Mouse (Mus musculus) midbrain, embryonic 12.5 days (tissue): ENCODE results near the gene St5. TPM values are rescaled to one million over a fixed set of nuclear protein-coding genes. Genes with fewer than 3 reads are reported as not detected.

Experiments used
- ATAC-seq: fragments of 200-750 bp; cut with Nextera tagmentation; 2 replicates; pipeline ENCODE4 v1.8.0; 2017; ENCODE audit warnings: low read depth, moderate TSS enrichment, moderate library complexity; ENCODE audit not compliant: low FRiP score
- H3K27ac ChIP-seq: fragments of 300-500 bp; sonication (generic); replicated peaks from 2 replicates; pipeline ENCODE4 v1.5.1; 2016; ENCODE audit warnings: mild to moderate bottlenecking
- H3K27me3 ChIP-seq: fragments of 300-500 bp; sonication (generic); 2 replicates; pipeline ENCODE4 v1.6.1; 2016; ENCODE audit warnings: mild to moderate bottlenecking
- H3K36me3 ChIP-seq: fragments of 300-500 bp; sonication (generic); 2 replicates; pipeline ENCODE4 v1.6.1; 2016
- H3K4me1 ChIP-seq: fragments of 300-500 bp; sonication (generic); 2 replicates; pipeline ENCODE4 v1.6.1; 2016
- H3K4me2 ChIP-seq: fragments of 300-500 bp; sonication (generic); replicated peaks from 2 replicates; pipeline ENCODE4 v1.6.1; 2016; ENCODE audit warnings: mild to moderate bottlenecking, moderate library complexity
- H3K4me3 ChIP-seq: fragments of 300-500 bp; sonication (generic); 2 replicates; pipeline ENCODE4 v1.5.1; 2016; ENCODE audit warnings: mild to moderate bottlenecking
- H3K9ac ChIP-seq: fragments of 300-500 bp; sonication (generic); replicated peaks from 2 replicates; pipeline ENCODE4 v1.6.1; 2016; ENCODE audit warnings: mild to moderate bottlenecking, moderate library complexity
- H3K9me3 ChIP-seq: fragments of 300-500 bp; sonication (generic); 2 replicates; pipeline ENCODE4 v1.6.1; 2016; ENCODE audit warnings: mild to moderate bottlenecking
- WGBS: fragments of 180-500 bp; shearing (Covaris S2); methylation state at CpG from one replicate; pipeline ENCODE4 v1.1.7; 2016; 5-methylcytosine and 5-hydroxymethylcytosine counted together
- polyA plus RNA-seq: library from polyadenylated mRNA; unstranded; fragments of >200 nt; fragmentation: Nextera tagmentation; extraction: Ambion mirVana; gene quantifications from 2 replicates; pipeline ENCODE4 v1.2.1, GENCODE M21; 2016

St5 gene
- 38.1 and 40.2 TPM in 2 replicates for polyA plus RNA-seq

GRCm38 (mm10) chr7:109703190-109704015, at the start of gene St5, which contains the start of gene Akip1:
Gene St5 (minus strand): TSS chr7:109703605.
Gene Akip1 (plus strand): TSS chr7:109703690.
- Histone ChIP-seq H3K27ac (peak within 1 kb of the TSS; percentile 44), H3K4me2 (peak within 1 kb of the TSS; percentile 64)
- 1% methylated on average over 61 of the region's 61 CpGs for WGBS

DNA sequence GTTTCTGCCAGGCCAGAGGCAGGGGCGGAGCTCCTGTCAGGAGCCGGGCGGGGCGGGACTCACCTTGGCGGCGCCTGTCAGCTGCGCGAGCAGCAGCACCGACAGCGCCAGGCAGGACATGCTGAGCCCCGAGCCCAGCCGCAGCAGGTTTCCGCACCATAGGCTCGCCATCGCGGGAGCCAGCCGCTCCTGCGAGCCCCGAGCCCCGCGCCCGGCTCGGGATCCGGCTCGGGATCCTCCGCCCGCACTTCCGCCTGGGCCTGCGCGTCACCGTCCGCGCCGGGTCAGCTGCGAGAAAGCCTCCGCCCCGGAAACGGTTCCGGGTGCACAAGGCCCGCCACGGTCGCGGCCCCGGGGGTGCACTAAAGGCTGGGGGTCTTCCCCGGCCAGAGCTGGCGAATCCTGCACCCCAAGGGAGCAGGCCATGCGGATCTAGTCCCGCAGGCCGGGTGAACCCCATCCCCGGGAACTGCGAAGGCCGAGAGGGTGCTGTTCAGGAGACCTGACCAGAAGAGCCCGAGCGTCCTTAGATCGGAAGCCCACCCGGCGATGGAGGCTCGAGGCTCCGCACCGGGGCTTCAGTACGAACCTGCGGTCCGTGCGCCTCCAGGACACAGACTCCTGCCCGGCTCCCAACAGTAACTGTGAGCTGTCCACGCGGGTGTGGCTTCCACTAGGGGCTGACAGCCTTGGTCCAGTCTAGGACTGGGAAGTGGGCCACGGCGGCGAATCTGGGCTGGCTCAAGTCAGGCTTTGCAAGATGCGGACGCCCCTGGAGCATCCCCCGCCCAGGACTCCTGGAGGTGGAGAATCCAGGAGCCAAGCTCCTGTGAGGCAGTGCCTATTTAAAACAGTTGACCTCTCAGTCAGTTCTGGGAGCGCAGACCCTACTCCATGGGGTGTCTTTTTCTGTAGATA, 48.9 kb upstream of the St5 start, which contains the start of gene Tmem9b:
Tmem9b (minus strand) TSS at position 868 of the 918 bp plus-strand sequence.
- WGBS: under 1% methylated on average over 73 of the region's 74 CpGs
- Histone ChIP-seq H3K4me3 (peak within 1 kb of the TSS; percentile 85), H3K27me3 (no peaks in the 10 kb centered on the region), H3K36me3 (peaks cover 5% of the 10 kb centered on the region; the same call in 1 of the 2 replicates), H3K27ac (peak within 1 kb of the TSS; percentile 80), H3K4me1 (peaks cover 15% of the 10 kb centered on the region), H3K4me2 (peak within 1 kb of the TSS; percentile 92), H3K9ac (peak within 1 kb of the TSS; percentile 84), H3K9me3 (no peaks in the 10 kb centered on the region)
- peak; percentile 90 for ATAC-seq

More at GRCm38 (mm10) chr7:109703190-109704015, at the start of gene St5, which contains the start of gene Akip1:
- peak within 1 kb of the TSS; percentile 63 for H3K4me3 ChIP-seq
- peak within 1 kb of the TSS; percentile 61 for H3K9ac ChIP-seq
- H3K27me3 ChIP-seq: peaks cover 8% of the 10 kb centered on the region
- peak; percentile 99 for ATAC-seq
- no peaks in the 10 kb centered on the region for H3K9me3 ChIP-seq
- 0 out of 2 replicates have a peak, but pooled peaks cover 4% of the 10 kb centered on the region for H3K4me1 ChIP-seq
- H3K36me3 ChIP-seq: peaks cover 5% of the 10 kb centered on the region; the same call in 1 of the 2 replicates

DNA sequence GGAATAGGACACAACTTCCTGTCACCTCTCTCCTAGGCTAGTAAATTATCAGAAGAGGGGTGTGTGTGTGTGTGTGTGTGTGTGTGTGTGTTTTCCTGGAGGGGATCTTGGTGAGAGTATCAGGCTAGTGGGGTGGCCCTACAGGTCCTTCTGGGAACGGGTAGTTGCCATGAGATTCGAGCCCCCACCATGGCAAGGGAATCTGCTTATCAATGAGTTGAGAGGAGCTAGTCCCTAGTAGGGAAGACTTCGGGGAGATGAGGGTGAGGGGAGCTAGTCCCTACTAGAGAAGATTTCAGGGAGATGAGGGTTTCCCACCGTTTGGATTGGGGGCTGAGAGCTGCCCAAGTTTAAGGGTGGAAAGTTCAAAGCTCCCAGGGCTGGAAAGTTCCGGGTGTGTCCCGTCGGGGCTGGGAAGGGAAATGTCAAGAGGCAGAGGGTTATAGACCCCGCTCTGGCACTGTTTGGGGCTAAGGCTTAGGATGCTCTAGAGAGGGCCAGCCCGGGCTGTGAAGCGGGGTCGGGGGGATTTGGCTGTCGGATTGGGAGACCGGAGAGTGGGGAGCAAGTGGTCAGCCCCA, 48.1 kb upstream of the St5 start:
- ATAC-seq: peak; percentile 10

GRCm38 (mm10) chr7:109747747-109748146, 44.3 kb upstream of the St5 start:
- Histone ChIP-seq H3K27ac (no peak overlapping the region), H3K4me1 (peaks cover 7% of the 10 kb centered on the region), H3K36me3 (peaks cover 25% of the 10 kb centered on the region), H3K4me2 (no peak overlapping the region), H3K9ac (no peak overlapping the region), H3K4me3 (no peak overlapping the region), H3K9me3 (no peaks in the 10 kb centered on the region), H3K27me3 (no peaks in the 10 kb centered on the region)
- 63% methylated on average over 1 of the region's 1 CpGs for WGBS
- no peak for ATAC-seq

More for the DNA sequence above, 48.1 kb upstream of the St5 start:
- H3K9me3 ChIP-seq: no peaks in the 10 kb centered on the region
- peak overlapping the region; percentile 84 for H3K9ac ChIP-seq
- H3K27me3 ChIP-seq: no peaks in the 10 kb centered on the region
- peak overlapping the region; percentile 92 for H3K4me2 ChIP-seq
- peaks cover 15% of the 10 kb centered on the region for H3K4me1 ChIP-seq
- H3K4me3 ChIP-seq: peak overlapping the region; percentile 85
- H3K27ac ChIP-seq: peak overlapping the region; percentile 80
- peaks cover 5% of the 10 kb centered on the region; the same call in 1 of the 2 replicates for H3K36me3 ChIP-seq
- WGBS: 3% methylated on average over 13 of the region's 13 CpGs

DNA sequence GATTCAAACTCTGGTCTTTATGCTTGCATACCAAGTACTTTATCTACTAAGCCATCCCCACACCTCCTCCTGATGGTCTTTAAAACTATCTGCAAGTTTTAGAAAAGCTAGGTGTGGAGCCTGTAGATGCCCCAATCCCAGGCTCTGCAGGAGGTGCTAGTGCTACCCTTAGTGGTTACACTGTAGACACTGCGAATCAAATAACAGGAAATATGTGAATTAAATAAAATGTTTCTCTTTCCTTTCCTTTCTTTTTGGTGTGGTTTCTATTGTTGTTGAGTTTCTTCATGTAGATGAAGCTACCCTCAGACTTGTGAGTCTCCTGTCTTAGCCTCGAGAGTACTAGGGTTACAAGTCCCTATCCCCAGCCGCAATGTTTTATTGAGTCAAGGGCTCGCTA, 38.3 kb upstream of the St5 start:
- no peaks in the 10 kb centered on the region for H3K4me1 ChIP-seq
- H3K9me3 ChIP-seq: no peaks in the 10 kb centered on the region
- H3K36me3 ChIP-seq: peaks cover 44% of the 10 kb centered on the region
- H3K4me3 ChIP-seq: no peak overlapping the region
- ATAC-seq: no peak
- no peak overlapping the region for H3K9ac ChIP-seq
- H3K4me2 ChIP-seq: no peak overlapping the region
- H3K27me3 ChIP-seq: no peaks in the 10 kb centered on the region
- H3K27ac ChIP-seq: no peak overlapping the region
- 93% methylated on average over 4 of the region's 4 CpGs for WGBS

- WGBS: 89% methylated on average over 1 of the region's 1 CpGs
- H3K36me3 ChIP-seq: peaks cover 50% of the 10 kb centered on the region
- no peaks in the 10 kb centered on the region for H3K4me1 ChIP-seq
- no peak for ATAC-seq
- no peaks in the 10 kb centered on the region for H3K27me3 ChIP-seq
- H3K4me2 ChIP-seq: no peak overlapping the region
- H3K9ac ChIP-seq: no peak overlapping the region
- H3K4me3 ChIP-seq: no peak overlapping the region
- no peak overlapping the region for H3K27ac ChIP-seq
- no peaks in the 10 kb centered on the region for H3K9me3 ChIP-seq
Measured at GRCm38 (mm10) chr7:109741060-109741459, 37.7 kb upstream of the St5 start.

DNA sequence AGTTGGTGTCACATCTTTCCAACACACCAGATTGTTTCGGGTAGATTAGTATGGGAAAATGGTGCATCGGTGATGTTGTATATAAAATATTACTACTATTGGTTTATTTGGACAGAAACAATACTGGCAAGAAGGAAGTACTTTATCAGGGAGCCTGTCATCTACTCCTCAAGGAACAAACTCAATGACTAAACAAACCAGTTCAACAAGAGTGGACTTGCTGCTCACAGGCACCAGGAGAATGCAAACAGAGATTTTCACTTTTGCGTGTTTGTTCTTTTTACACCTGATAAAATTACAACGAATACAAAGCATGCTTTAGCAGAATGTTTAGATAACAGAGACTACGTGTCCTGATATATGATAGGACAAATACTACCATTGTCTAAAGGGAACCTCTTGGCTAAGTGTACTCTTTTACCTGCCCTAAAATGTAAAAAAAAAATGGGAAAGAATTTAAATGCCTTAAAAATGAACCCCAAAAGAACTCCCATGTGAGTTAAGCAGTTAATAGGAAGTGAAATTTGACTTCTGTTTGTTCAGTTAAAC, 36.5 kb upstream of the St5 start:
- H3K4me1 ChIP-seq: no peaks in the 10 kb centered on the region
- no peak overlapping the region for H3K27ac ChIP-seq
- no peaks in the 10 kb centered on the region for H3K27me3 ChIP-seq
- peaks cover 52% of the 10 kb centered on the region for H3K36me3 ChIP-seq
- H3K4me2 ChIP-seq: no peak overlapping the region
- H3K9me3 ChIP-seq: no peaks in the 10 kb centered on the region
- WGBS: 92% methylated on average over 5 of the region's 5 CpGs
- no peak overlapping the region for H3K9ac ChIP-seq
- no peak overlapping the region for H3K4me3 ChIP-seq
- no peak for ATAC-seq

- no peak overlapping the region for H3K9ac ChIP-seq
- no peaks in the 10 kb centered on the region for H3K27me3 ChIP-seq
- H3K4me2 ChIP-seq: no peak overlapping the region
- H3K36me3 ChIP-seq: peaks cover 25% of the 10 kb centered on the region
- no peak for ATAC-seq
- H3K4me1 ChIP-seq: no peaks in the 10 kb centered on the region
- H3K4me3 ChIP-seq: no peak overlapping the region
- H3K27ac ChIP-seq: no peak overlapping the region
- 94% methylated on average over 4 of the region's 4 CpGs for WGBS
- no peaks in the 10 kb centered on the region for H3K9me3 ChIP-seq
Measured at GRCm38 (mm10) chr7:109734806-109735205, 31.4 kb upstream of the St5 start.

DNA sequence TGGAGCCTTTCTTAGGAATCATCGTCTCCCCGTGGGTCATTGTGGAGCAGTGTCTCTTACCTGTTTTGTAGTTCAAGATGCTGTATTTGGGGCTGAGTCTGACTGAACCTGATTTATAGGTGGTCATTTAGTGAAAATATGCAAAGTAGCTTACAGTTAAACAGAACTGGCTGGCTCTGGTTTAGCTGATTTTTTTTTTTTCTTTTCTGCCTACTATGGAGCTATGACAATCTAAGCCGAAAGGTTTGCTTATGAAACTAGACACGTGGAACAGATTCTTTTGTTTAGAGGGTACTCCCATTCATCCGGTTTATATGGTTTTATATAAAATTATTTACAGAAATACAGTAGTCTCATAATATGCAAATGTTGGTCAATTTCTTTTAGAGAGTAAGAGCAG, 28.2 kb upstream of the St5 start, which contains the start of gene Ascl3:
Ascl3 (minus strand) TSS at position 101 of the 400 bp plus-strand sequence.
- Histone ChIP-seq H3K4me2 (no peak within 1 kb of the TSS), H3K4me1 (no peaks in the 10 kb centered on the region), H3K9ac (no peak within 1 kb of the TSS), H3K27me3 (no peaks in the 10 kb centered on the region), H3K36me3 (peaks cover 14% of the 10 kb centered on the region), H3K27ac (no peak within 1 kb of the TSS), H3K9me3 (no peaks in the 10 kb centered on the region), H3K4me3 (no peak within 1 kb of the TSS)
- no peak for ATAC-seq
- WGBS: 89% methylated on average over 5 of the region's 5 CpGs

DNA sequence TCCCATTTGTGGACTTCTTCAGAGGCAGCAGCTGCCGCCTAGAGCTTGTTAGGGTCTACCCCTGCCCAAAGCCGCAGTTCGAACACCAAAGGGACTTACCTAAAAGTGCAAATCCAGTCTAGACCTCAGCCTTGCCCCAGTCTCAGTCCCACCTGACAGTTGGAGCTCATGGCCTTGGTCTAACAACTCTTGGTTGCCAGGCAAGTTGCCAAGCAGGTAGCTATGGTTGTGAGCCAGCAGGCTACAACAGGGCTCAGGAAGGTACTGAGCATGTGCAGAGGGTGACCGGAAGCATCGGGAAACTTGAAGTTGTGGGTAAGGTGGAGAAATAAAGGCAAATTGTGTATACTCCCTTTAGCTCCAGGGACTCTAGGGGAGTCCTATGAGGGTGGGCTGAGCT, 20.3 kb upstream of the St5 start, which contains the start of gene BC051019:
BC051019 (minus strand) TSS at position 154 of the 400 bp plus-strand sequence.
- WGBS: 96% methylated on average over 5 of the region's 5 CpGs
- H3K9ac ChIP-seq: no peak within 1 kb of the TSS
- no peaks in the 10 kb centered on the region for H3K4me1 ChIP-seq
- no peak within 1 kb of the TSS for H3K27ac ChIP-seq
- H3K36me3 ChIP-seq: no peaks in the 10 kb centered on the region
- no peaks in the 10 kb centered on the region for H3K27me3 ChIP-seq
- H3K4me3 ChIP-seq: no peak within 1 kb of the TSS
- H3K4me2 ChIP-seq: no peak within 1 kb of the TSS
- H3K9me3 ChIP-seq: 0 out of 2 replicates have a peak, but pooled peaks cover 3% of the 10 kb centered on the region
- no peak for ATAC-seq

GRCm38 (mm10) chr7:109723114-109723513, 19.7 kb upstream of the St5 start:
- ATAC-seq: no peak
- no peak overlapping the region for H3K9ac ChIP-seq
- WGBS: 89% methylated on average over 8 of the region's 8 CpGs
- no peaks in the 10 kb centered on the region for H3K36me3 ChIP-seq
- 0 out of 2 replicates have a peak, but pooled peaks cover 3% of the 10 kb centered on the region for H3K9me3 ChIP-seq
- no peaks in the 10 kb centered on the region for H3K4me1 ChIP-seq
- no peaks in the 10 kb centered on the region for H3K27me3 ChIP-seq
- no peak overlapping the region for H3K4me2 ChIP-seq
- no peak overlapping the region for H3K27ac ChIP-seq
- no peak overlapping the region for H3K4me3 ChIP-seq
